Mouse (Mus musculus) embryonic facial prominence, embryonic 11.5 days (tissue): ENCODE results near the gene Cyp2a22. TPM values are rescaled to one million over a fixed set of nuclear protein-coding genes. Genes with fewer than 3 reads are reported as not detected.
"Not testable (repeated sequence)": the region's sequence is repeated elsewhere in the genome, so short reads cannot be mapped to it uniquely, and the experiment has no call there.

ENCODE experiments used
- ATAC-seq: fragments of 200-750 bp; cut with Nextera tagmentation; replicated peaks from 2 replicates; pipeline ENCODE4 v1.8.0; 2017; ENCODE audit warnings: low read depth; ENCODE audit not compliant: insufficient number of reproducible peaks, low FRiP score, low TSS enrichment
- DNase-seq: peaks from one replicate; pipeline ENCODE4 v3.0.0-alpha.2; 2015; ENCODE audit warnings: low spot score
- H3K27ac ChIP-seq: fragments of 300-500 bp; sonication (generic); replicated peaks from 2 replicates; pipeline ENCODE4 v1.5.1; 2014; ENCODE audit warnings: mild to moderate bottlenecking, low read depth, low read length, control low read depth
- H3K27me3 ChIP-seq: fragments of 300-500 bp; sonication (generic); 2 replicates; pipeline ENCODE4 v1.6.1; 2014; ENCODE audit warnings: mild to moderate bottlenecking, low read length, moderate library complexity, mixed read lengths; ENCODE audit not compliant: control insufficient read depth, insufficient read depth
- H3K36me3 ChIP-seq: fragments of 300-500 bp; sonication (generic); replicated peaks from 2 replicates; pipeline ENCODE4 v1.6.1; 2014; ENCODE audit warnings: low read depth, mild to moderate bottlenecking, low read length, moderate library complexity, mixed read lengths; ENCODE audit not compliant: control insufficient read depth, insufficient read depth
- H3K4me1 ChIP-seq: fragments of 300-500 bp; sonication (generic); 2 replicates; pipeline ENCODE4 v1.6.1; 2014; ENCODE audit warnings: low read length, mixed read lengths; ENCODE audit not compliant: control insufficient read depth, insufficient read depth
- H3K4me2 ChIP-seq: fragments of 300-500 bp; sonication (generic); 2 replicates; pipeline ENCODE4 v1.6.1; 2014; ENCODE audit warnings: low read depth, mild to moderate bottlenecking, control low read depth, low read length, moderate library complexity
- H3K4me3 ChIP-seq: fragments of 300-500 bp; sonication (generic); 2 replicates; pipeline ENCODE4 v1.5.1; 2014; ENCODE audit warnings: low read depth, low read length, control low read depth
- H3K9ac ChIP-seq: fragments of 300-500 bp; sonication (generic); replicated peaks from 2 replicates; pipeline ENCODE4 v1.6.1; 2014; ENCODE audit warnings: mild to moderate bottlenecking, control low read depth, low read length
- H3K9me3 ChIP-seq: fragments of 300-500 bp; sonication (generic); replicated peaks from 2 replicates; pipeline ENCODE4 v1.6.1; 2016; ENCODE audit warnings: mild to moderate bottlenecking, low read length, inconsistent platforms, mixed read lengths; ENCODE audit not compliant: control insufficient read depth
- WGBS: fragments of 180-500 bp; shearing (Covaris S2); extraction: QIAGEN DNeasy Blood & Tissue Kit; methylation state at CpG from one replicate; pipeline ENCODE4 v1.1.7; 2014; 5-methylcytosine and 5-hydroxymethylcytosine counted together
- polyA plus RNA-seq: library from polyadenylated mRNA; unstranded; fragments of >200 nt; fragmentation: Nextera tagmentation; extraction: Ambion mirVana; gene quantifications from 2 replicates; pipeline ENCODE4 v1.2.1, GENCODE M21; 2014

The Cyp2a22 gene
- polyA plus RNA-seq: not detected in 2 replicates

- Histone ChIP-seq H3K4me3 (no peak within 1 kb of the TSS), H3K27me3 (no peaks in the 10 kb centered on the region), H3K4me1 (no peaks in the 10 kb centered on the region), H3K4me2 (no peak within 1 kb of the TSS), H3K9me3 (no peaks in the 10 kb centered on the region), H3K36me3 (no peaks in the 10 kb centered on the region), H3K9ac (no peak within 1 kb of the TSS), H3K27ac (no peak within 1 kb of the TSS)
- DNase-seq (no peak), ATAC-seq (no peak)
- WGBS: 73% methylated on average over 4 of the region's 4 CpGs
Measured at GRCm38 (mm10) chr7:26939262-26939661, at the start of gene Cyp2a22. Gene Cyp2a22 (minus strand): TSS chr7:26939384.

DNA sequence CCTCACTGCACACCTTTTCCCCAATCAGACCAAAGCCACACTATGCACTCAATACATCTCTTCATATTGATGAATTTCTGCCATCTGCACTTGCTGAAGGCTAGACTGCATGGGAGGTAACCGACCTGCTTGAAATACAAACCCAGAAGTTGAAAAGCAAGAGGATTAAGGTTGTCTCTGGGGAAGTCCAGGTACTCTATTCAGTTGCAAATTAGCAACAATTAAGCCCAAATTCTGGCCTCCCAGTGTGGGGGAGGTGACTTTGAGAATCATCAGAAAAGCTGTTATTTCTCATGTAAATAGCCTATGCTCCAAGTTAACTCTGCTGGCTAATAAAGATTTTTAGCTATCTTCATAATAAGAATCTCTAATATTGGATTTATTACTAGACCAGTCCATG, 44.0 kb upstream of the Cyp2a22 start:
- H3K27ac ChIP-seq, H3K4me1 ChIP-seq, H3K27me3 ChIP-seq, DNase-seq, H3K4me2 ChIP-seq, H3K36me3 ChIP-seq, ATAC-seq, H3K9me3 ChIP-seq, H3K9ac ChIP-seq, H3K4me3 ChIP-seq: not testable (repeated sequence)
- WGBS: 18% methylated on average over 1 of the region's 1 CpGs

DNA sequence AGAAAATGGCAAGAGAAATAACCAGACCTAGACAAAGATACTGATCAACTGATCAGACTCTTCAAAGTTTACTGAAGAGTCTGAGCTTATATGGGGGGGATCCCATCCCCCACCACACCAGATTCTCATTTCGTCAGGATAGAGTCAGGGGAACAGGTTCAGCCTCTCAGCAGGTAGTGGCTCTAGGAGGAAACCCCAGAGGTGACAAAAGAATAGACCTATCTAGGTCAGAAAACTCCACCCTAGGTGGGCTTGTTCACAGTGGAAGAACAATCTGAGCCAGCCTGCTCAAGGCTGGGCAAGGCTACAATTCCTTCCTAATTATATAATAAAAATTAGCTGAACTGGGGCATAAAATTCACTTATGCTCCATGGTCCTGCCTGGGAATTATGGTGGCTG, 43.4 kb upstream of the Cyp2a22 start:
- Histone ChIP-seq H3K27ac (no peak overlapping the region), H3K4me3 (no peak overlapping the region), H3K9ac (no peak overlapping the region), H3K27me3 (no peaks in the 10 kb centered on the region), H3K4me1 (no peaks in the 10 kb centered on the region), H3K4me2 (no peak overlapping the region), H3K9me3 (no peaks in the 10 kb centered on the region), H3K36me3 (no peaks in the 10 kb centered on the region)
- DNase-seq (no peak), ATAC-seq (no peak)
- WGBS: 17% methylated on average over 1 of the region's 1 CpGs

DNA sequence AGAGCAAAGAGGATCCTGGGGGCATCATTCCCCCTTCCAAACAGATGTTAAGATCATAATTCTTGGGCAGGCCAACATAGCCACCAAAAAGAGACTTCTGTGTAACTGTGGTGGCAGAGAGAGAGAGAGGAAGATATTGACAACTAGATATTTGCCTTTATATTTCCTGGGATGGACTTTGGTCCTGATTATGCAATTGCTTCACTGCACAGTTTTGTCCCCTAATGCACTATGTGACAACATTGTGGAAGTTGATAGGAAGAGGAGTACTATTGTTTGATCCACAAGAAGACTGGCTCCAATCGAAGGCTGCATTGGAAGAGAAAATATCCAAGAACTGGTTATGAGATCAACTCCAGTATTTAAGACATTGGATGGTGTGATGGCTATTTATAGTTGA, 42.8 kb upstream of the Cyp2a22 start:
- H3K36me3 ChIP-seq, DNase-seq, H3K4me2 ChIP-seq, H3K4me1 ChIP-seq, H3K9ac ChIP-seq, ATAC-seq, H3K27ac ChIP-seq, H3K9me3 ChIP-seq, H3K27me3 ChIP-seq, H3K4me3 ChIP-seq: not testable (repeated sequence)
- WGBS: 67% methylated on average over 1 of the region's 1 CpGs

DNA sequence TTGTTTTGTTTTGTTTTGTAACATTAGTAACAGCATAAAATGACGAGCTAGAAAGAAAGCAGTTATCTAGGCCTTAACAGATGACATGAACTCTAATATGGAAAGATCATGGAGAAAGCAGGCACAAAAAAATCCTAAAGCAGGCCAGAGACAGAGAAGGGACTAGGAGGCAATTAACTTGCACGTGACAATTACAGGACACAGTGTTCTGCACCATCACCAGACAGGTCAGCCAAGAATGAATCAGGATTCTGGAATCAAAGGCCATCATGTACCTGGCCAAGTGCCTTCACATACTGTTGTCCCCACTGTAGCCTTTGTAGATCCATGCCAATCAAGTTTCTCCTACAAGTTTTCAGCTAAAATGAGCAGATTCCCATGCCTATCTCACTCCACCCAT, 42.3 kb upstream of the Cyp2a22 start:
- not testable (repeated sequence) for H3K9ac ChIP-seq, H3K4me3 ChIP-seq, ATAC-seq, DNase-seq, H3K27ac ChIP-seq, H3K9me3 ChIP-seq, H3K27me3 ChIP-seq, H3K4me1 ChIP-seq, H3K4me2 ChIP-seq, H3K36me3 ChIP-seq
- 74% methylated on average over 2 of the region's 2 CpGs for WGBS

- not testable (repeated sequence) for H3K9ac ChIP-seq, H3K4me1 ChIP-seq, DNase-seq, H3K4me2 ChIP-seq, H3K9me3 ChIP-seq, H3K36me3 ChIP-seq, H3K4me3 ChIP-seq, H3K27me3 ChIP-seq, ATAC-seq, H3K27ac ChIP-seq
- WGBS: 52% methylated on average over 1 of the region's 1 CpGs
Measured at GRCm38 (mm10) chr7:26962371-26962770, 23.2 kb upstream of the Cyp2a22 start.

DNA sequence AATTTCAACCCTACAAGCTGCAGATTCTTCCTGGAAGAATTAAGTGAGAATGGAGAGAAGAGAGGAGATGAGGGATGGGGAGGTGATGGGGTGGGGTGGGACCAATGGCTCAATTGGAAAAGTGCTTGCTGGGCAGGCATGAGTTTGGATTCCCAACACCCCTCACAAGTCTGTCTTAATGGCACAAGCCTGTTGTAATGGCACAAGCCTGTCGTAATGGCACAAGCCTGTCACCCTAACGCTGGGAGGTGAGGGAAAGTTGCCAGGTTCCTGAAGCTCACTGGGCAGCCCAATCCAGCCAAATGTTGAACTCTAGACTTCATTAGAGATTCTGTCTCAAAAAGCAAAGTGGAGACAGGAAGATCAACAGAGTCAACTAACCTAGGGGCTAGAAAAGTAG, 14.1 kb upstream of the Cyp2a22 start:
- not testable (repeated sequence) for H3K27me3 ChIP-seq, H3K4me2 ChIP-seq, H3K9me3 ChIP-seq, H3K27ac ChIP-seq, ATAC-seq, DNase-seq, H3K4me1 ChIP-seq, H3K4me3 ChIP-seq, H3K36me3 ChIP-seq, H3K9ac ChIP-seq
- WGBS: 86% methylated on average over 2 of the region's 2 CpGs

GRCm38 (mm10) chr7:26952671-26953070, 13.5 kb upstream of the Cyp2a22 start:
- not testable (repeated sequence) for H3K9ac ChIP-seq, H3K4me2 ChIP-seq, H3K9me3 ChIP-seq, ATAC-seq, H3K4me1 ChIP-seq, DNase-seq, H3K36me3 ChIP-seq, H3K4me3 ChIP-seq, H3K27ac ChIP-seq, H3K27me3 ChIP-seq
- WGBS: 87% methylated on average over 3 of the region's 3 CpGs
